ENCODE assay signal across 10 mouse cellular contexts in the genomic region with DNA sequence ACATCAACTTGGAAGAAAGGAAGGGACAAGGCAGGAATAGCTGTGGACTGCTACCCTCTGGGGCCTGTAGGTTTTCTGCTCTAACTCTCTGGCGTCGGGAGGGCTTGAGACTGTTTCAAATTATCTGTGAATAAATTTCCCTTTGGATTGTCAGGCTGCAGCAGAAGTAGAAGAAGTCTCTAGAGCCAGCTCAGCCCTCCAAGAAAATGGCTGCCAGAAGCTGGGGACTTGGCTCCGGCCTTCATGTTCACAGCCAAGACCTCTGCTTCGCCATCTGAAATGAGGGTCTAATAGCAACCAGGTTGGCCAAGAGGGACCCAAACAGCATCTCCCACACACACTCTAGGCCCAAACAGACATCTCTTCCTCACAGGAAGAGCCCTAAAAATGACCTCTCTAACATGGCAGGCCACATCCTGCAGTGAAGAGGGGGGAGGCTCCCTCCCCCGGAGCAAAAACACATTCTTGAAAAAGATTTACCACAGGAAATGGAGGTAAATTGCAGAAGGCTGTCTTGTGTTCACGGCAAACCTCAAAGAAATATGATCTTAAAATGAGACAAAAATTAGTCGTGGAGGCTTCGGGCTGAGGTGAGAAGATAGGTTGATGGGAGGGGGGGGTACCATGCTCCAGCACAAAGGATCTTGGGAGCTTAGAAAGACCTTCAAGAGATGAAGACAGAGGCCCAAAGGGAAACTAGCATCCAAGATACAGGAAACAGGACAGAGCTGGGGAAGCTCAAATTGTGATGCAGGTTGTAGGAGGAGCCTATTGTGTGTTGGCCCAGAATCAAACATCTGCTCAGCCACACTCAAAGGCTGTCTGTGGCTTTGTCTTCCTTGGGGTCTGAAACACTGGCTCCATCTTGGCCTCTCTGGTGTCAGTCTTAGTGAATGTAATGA. TPM values are rescaled to one million over a fixed set of nuclear protein-coding genes. Genes with fewer than 3 reads are reported as not detected.
DNase-seq lines count a peak whose midpoint lies in the region; ATAC-seq and TF ChIP-seq lines count a peak whose summit lies in the region.
"Had no signal": no experiment of that assay in that cellular context is flagged by ENCODE, and none has a peak within 500 bp of the region (broad histone marks: within the 10 kb centered on the region; RNA-seq: fewer than 3 reads in every experiment).

No protein-coding gene starts in this region.

- 63% methylated on average over 8 of the region's 8 CpGs for WGBS in heart, embryonic 15.5 days
- WGBS in heart, embryonic 11.5 days (ENCODE audit: insufficient replicate concordance) = 73% methylated on average over 8 of the region's 8 CpGs

- peak; percentile 32; the same call in 1 of the 2 replicates for ATAC-seq in heart, embryonic 15.5 days (replicated peaks; ENCODE audit: insufficient number of reproducible peaks, insufficient read depth, low FRiP score, low read depth)
- no peak for ATAC-seq in heart, embryonic 11.5 days (replicated peaks; ENCODE audit: insufficient number of reproducible peaks, low FRiP score, low TSS enrichment)

- H3K4me1 ChIP-seq in heart, embryonic 15.5 days (replicated peaks) = peaks cover under 1% of the 10 kb centered on the region
- H3K4me1 ChIP-seq in heart, embryonic 11.5 days (ENCODE audit: control insufficient read depth, insufficient read depth, low read length) = 0 out of 2 replicates have a peak, but pooled peaks cover 3% of the 10 kb centered on the region
- peaks cover 2% of the 10 kb centered on the region; the same call in 1 of the 2 replicates for H3K4me1 ChIP-seq in embryonic fibroblast, embryonic 13.5 days (ENCODE audit: control insufficient read depth, insufficient read depth, low read length)

- no peaks in the 10 kb centered on the region for H3K36me3 ChIP-seq in heart, embryonic 15.5 days
- no peaks in the 10 kb centered on the region for H3K36me3 ChIP-seq in heart, embryonic 11.5 days (ENCODE audit: control insufficient read depth, insufficient read depth, low read length)

- no peaks in the 10 kb centered on the region for H3K27me3 ChIP-seq in heart, embryonic 15.5 days
- no peaks in the 10 kb centered on the region for H3K27me3 ChIP-seq in heart, embryonic 11.5 days (ENCODE audit: control insufficient read depth, insufficient read depth, low read length)

- TF ChIP-seq CTCF in embryonic fibroblast, embryonic 13.5 days (IDR thresholded peaks at IDR 0.05; ENCODE audit: borderline replicate concordance, insufficient read depth, low read length) = no peak

- no peak overlapping the region for H3K4me2 ChIP-seq in heart, embryonic 15.5 days
- no peak overlapping the region for H3K4me2 ChIP-seq in heart, embryonic 11.5 days

- H3K4me3 ChIP-seq in heart, embryonic 15.5 days = no peak overlapping the region
- H3K4me3 ChIP-seq in heart, embryonic 11.5 days (ENCODE audit: low read depth, low read length) = no peak overlapping the region
- H3K4me3 ChIP-seq in embryonic fibroblast, embryonic 13.5 days (ENCODE audit: insufficient read depth, low read length) = no peak overlapping the region

- DNase-seq in 416B (ENCODE audit: low read depth) = peak; percentile 85
- peak; percentile 26 to 60 for DNase-seq in kidney, postnatal 4 days
- no peak for DNase-seq in frontal cortex, adult 2 months (ENCODE audit: extremely low spot score in 1 of 2, low spot score in 1 of 2)
- DNase-seq in adrenal gland, adult 8-10 months = no peak
- DNase-seq in right cerebral cortex, adult 18-20 months = no peak

- H3K27ac ChIP-seq in heart, embryonic 15.5 days = 0 out of 2 replicates have a peak overlapping the region, but pooled peaks have one; percentile 1
- no peak overlapping the region for H3K27ac ChIP-seq in heart, embryonic 11.5 days (ENCODE audit: low read depth, low read length)
- peak overlapping the region; percentile 3; the same call in 1 of the 2 replicates for H3K27ac ChIP-seq in embryonic fibroblast, embryonic 13.5 days (ENCODE audit: insufficient read depth, low read length)

- H3K9ac ChIP-seq in heart, embryonic 15.5 days = no peak overlapping the region
- H3K9ac ChIP-seq in heart, embryonic 11.5 days (ENCODE audit: low read depth, low read length) = no peak overlapping the region

- TF ChIP-seq POLR2A in embryonic fibroblast, embryonic 13.5 days (IDR thresholded peaks at IDR 0.05; ENCODE audit: low read depth, low read length) = no peak

- no peaks in the 10 kb centered on the region for H3K9me3 ChIP-seq in heart, embryonic 15.5 days (replicated peaks)
- H3K9me3 ChIP-seq in heart, embryonic 11.5 days (replicated peaks; ENCODE audit: control insufficient read depth, low read length) = no peaks in the 10 kb centered on the region; the same call in 1 of the 2 replicates

RNA-seq across cellular contexts. Expression of a gene that starts 48.4 kb away (rescaled TPM):
- 1.3 and 2.3 TPM in 2 replicates for polyA plus RNA-seq in heart, embryonic 15.5 days (2015; fragmentation: Nextera tagmentation; extraction: Ambion mirVana)
- 1.0 and 1.1 TPM in 2 replicates for polyA plus RNA-seq in heart, embryonic 11.5 days (2014; fragmentation: Nextera tagmentation; extraction: Ambion mirVana)
- polyA plus RNA-seq in embryonic fibroblast, embryonic 13.5 days (2011; ENCODE audit: insufficient read length, low read depth, missing spikeins) = 1.2 and 7.7 TPM in 2 replicates
- 3.7 and 3.8 TPM in 2 replicates for polyA plus RNA-seq in frontal cortex, adult 2 months (2012; rRNA removed)
- 1 to 10 TPM; 2.4 to 4.6 (median 3.4) TPM for total RNA-seq in adrenal gland, adult 8-10 months (2022)
- total RNA-seq: MEL; monocyte, adult 5-6 weeks had no signal

Comparison
In these comparisons a context has a peak if more than half of its experiments do, and no peak if none do; other contexts are left out.
1. DNase-seq: peak in 416B (single experiment) and kidney, postnatal 4 days (2 of 2); none in frontal cortex, adult 2 months (0 of 2), adrenal gland, adult 8-10 months (single experiment) and right cerebral cortex, adult 18-20 months (single experiment).